Mouse (Mus musculus) MEL (cell line): ENCODE measurements around the gene Xkr7. TPM values are rescaled to one million over a fixed set of nuclear protein-coding genes. Genes with fewer than 3 reads are reported as not detected.

ENCODE experiments used
- DNase-seq: peaks from one replicate; pipeline ENCODE4 v3.0.0; 2011; ENCODE audit warnings: low read depth, low spot score
- H3K27ac ChIP-seq: 2 replicates; pipeline ENCODE4 v1.5.1; 2012; ENCODE audit warnings: low read depth, mild to moderate bottlenecking, control low read depth, low read length, moderate library complexity; ENCODE audit not compliant: control insufficient read depth
- H3K27me3 ChIP-seq, 2 experiments: fragments of 150-350 bp in 1 of 2; sonication (generic) in 1 of 2; 2 replicates each; pipeline ENCODE4 v1.6.1; 2012; ENCODE audit warnings: low read length in 2 of 2, mild to moderate bottlenecking in 2 of 2, improper control_type of control experiment in 1 of 2, moderate library complexity in 1 of 2; ENCODE audit not compliant: insufficient read depth in 2 of 2, control insufficient read depth in 1 of 2
- H3K36me3 ChIP-seq, 2 experiments: 2 replicates each; pipeline ENCODE4 v1.6.1; 2012 to 2014; ENCODE audit warnings: low read length in 2 of 2, improper control_type of control experiment in 1 of 2, inconsistent platforms in 1 of 2, mild to moderate bottlenecking in 1 of 2; ENCODE audit not compliant: insufficient read depth in 2 of 2, control insufficient read depth in 1 of 2
- H3K4me1 ChIP-seq, 2 experiments: fragments of 150-350 bp in 1 of 2; sonication (generic) in 1 of 2; 2 replicates each; pipeline ENCODE4 v1.6.1; 2012; ENCODE audit warnings: low read length in 2 of 2, improper control_type of control experiment in 1 of 2, mild to moderate bottlenecking in 1 of 2; ENCODE audit not compliant: insufficient read depth in 2 of 2, control insufficient read depth in 1 of 2
- H3K4me3 ChIP-seq, 2 experiments: fragments of 150-350 bp in 1 of 2; sonication (generic) in 1 of 2; 2 replicates each; pipeline ENCODE4 v1.5.1; 2012; ENCODE audit warnings: low read depth in 2 of 2, low read length in 2 of 2, mild to moderate bottlenecking in 2 of 2, moderate library complexity in 2 of 2, control low read depth in 1 of 2, improper control_type of control experiment in 1 of 2; ENCODE audit not compliant: control insufficient read depth in 1 of 2, insufficient read depth in 1 of 2
- H3K79me2 ChIP-seq: 2 replicates; pipeline ENCODE4 v1.6.1; 2012; ENCODE audit warnings: mild to moderate bottlenecking, low read length, moderate library complexity; ENCODE audit not compliant: control insufficient read depth, poor library complexity, insufficient read depth
- H3K9ac ChIP-seq: 2 replicates; pipeline ENCODE4 v1.6.1; 2012; ENCODE audit warnings: low read depth, mild to moderate bottlenecking, control low read depth, low read length, moderate library complexity; ENCODE audit not compliant: control insufficient read depth, poor library complexity, severe bottlenecking
- H3K9me3 ChIP-seq: fragments of 150-350 bp; sonication (generic); replicated peaks from 2 replicates; pipeline ENCODE4 v1.6.1; 2012; ENCODE audit warnings: mild to moderate bottlenecking, low read length, improper control_type of control experiment, moderate library complexity; ENCODE audit not compliant: insufficient read depth
- CHD1 ChIP-seq: IDR thresholded peaks from 2 replicates; pipeline ENCODE4 v1.6.1; 2012; ENCODE audit warnings: low read depth, mild to moderate bottlenecking, inconsistent platforms, low read length, improper control_type of control experiment
- CTCF ChIP-seq, 3 experiments: IDR thresholded peaks in 2 of 3; conservative IDR thresholded peaks in 1 of 3; 2 replicates each; pipeline ENCODE4 v1.5.1; 2011 to 2012; ENCODE audit warnings: low read length in 3 of 3, low read depth in 2 of 3, mild to moderate bottlenecking in 2 of 3, improper control_type of control experiment in 1 of 3, inconsistent platforms in 1 of 3, mixed read lengths in 1 of 3, moderate library complexity in 1 of 3; ENCODE audit not compliant: control insufficient read depth in 1 of 3, insufficient read depth in 1 of 3, poor library complexity in 1 of 3, severe bottlenecking in 1 of 3
- E2F4 ChIP-seq: IDR thresholded peaks from 2 replicates; pipeline ENCODE4 v1.6.1; 2011; ENCODE audit warnings: low read depth, low read length, improper control_type of control experiment, borderline replicate concordance
- GATA1 ChIP-seq: IDR thresholded peaks from 2 replicates; pipeline ENCODE4 v1.6.1; 2011; ENCODE audit warnings: low read depth, low read length, improper control_type of control experiment
- HCFC1 ChIP-seq: IDR thresholded peaks from 2 replicates; pipeline ENCODE4 v1.6.1; 2012; ENCODE audit warnings: low read depth, mild to moderate bottlenecking, inconsistent platforms, low read length, improper control_type of control experiment, moderate library complexity
- KAT2A ChIP-seq: conservative IDR thresholded peaks from 2 replicates; pipeline ENCODE4 v1.6.1; 2012; ENCODE audit warnings: low read depth, low read length, improper control_type of control experiment, inconsistent platforms
- MAFK ChIP-seq: IDR thresholded peaks from 2 replicates; pipeline ENCODE4 v1.6.1; 2011; ENCODE audit warnings: low read depth, mild to moderate bottlenecking, low read length, improper control_type of control experiment, borderline replicate concordance
- MAZ ChIP-seq: IDR thresholded peaks from 2 replicates; pipeline ENCODE4 v1.6.1; 2012; ENCODE audit warnings: low read depth, mild to moderate bottlenecking, inconsistent platforms, low read length, improper control_type of control experiment
- MEF2A ChIP-seq: IDR thresholded peaks from 2 replicates; pipeline ENCODE4 v1.6.1; 2014; ENCODE audit warnings: low read depth, mild to moderate bottlenecking, inconsistent platforms, low read length, improper control_type of control experiment; ENCODE audit not compliant: poor library complexity, insufficient replicate concordance, severe bottlenecking; ENCODE audit errors: extremely low read depth
- MXI1 ChIP-seq: IDR thresholded peaks from 2 replicates; pipeline ENCODE4 v1.6.1; 2011; ENCODE audit warnings: mild to moderate bottlenecking, low read depth, low read length, improper control_type of control experiment
- MYB ChIP-seq: IDR thresholded peaks from 2 replicates; pipeline ENCODE4 v1.6.1; 2011; ENCODE audit warnings: mild to moderate bottlenecking, low read depth, low read length, improper control_type of control experiment
- MYC ChIP-seq: IDR thresholded peaks from 2 replicates; pipeline ENCODE4 v1.6.1; 2011; ENCODE audit warnings: low read depth, mild to moderate bottlenecking, low read length, improper control_type of control experiment, moderate library complexity
- NELFE ChIP-seq: IDR thresholded peaks from 2 replicates; pipeline ENCODE4 v1.6.1; 2011; ENCODE audit warnings: low read depth, low read length, improper control_type of control experiment
- NRF1 ChIP-seq: IDR thresholded peaks from 2 replicates; pipeline ENCODE4 v1.6.1; 2014; ENCODE audit warnings: low read depth, mild to moderate bottlenecking, inconsistent platforms, low read length, improper control_type of control experiment, moderate library complexity; ENCODE audit not compliant: poor library complexity, insufficient read depth, severe bottlenecking
- POLR2AphosphoS2 ChIP-seq: IDR thresholded peaks from 2 replicates; pipeline ENCODE4 v1.6.1; 2011; ENCODE audit warnings: low read length, improper control_type of control experiment
- POLR2AphosphoS5 ChIP-seq: IDR thresholded peaks from 2 replicates; pipeline ENCODE4 v1.6.1; 2012; ENCODE audit warnings: low read depth, borderline replicate concordance, mild to moderate bottlenecking, inconsistent platforms, low read length, moderate library complexity, mixed read lengths
- RAD21 ChIP-seq: IDR thresholded peaks from 2 replicates; pipeline ENCODE4 v1.6.1; 2011; ENCODE audit warnings: mild to moderate bottlenecking, low read depth, low read length, improper control_type of control experiment
- SIN3A ChIP-seq: IDR thresholded peaks from 2 replicates; pipeline ENCODE4 v1.6.1; 2012; ENCODE audit warnings: low read length, improper control_type of control experiment, inconsistent platforms
- TAL1 ChIP-seq: IDR thresholded peaks from 2 replicates; pipeline ENCODE4 v1.6.1; 2012; ENCODE audit warnings: mild to moderate bottlenecking, inconsistent platforms, low read length, moderate library complexity, mixed read lengths
- USF1 ChIP-seq: IDR thresholded peaks from 2 replicates; pipeline ENCODE4 v1.6.1; 2014; ENCODE audit warnings: low read depth, mild to moderate bottlenecking, inconsistent platforms, low read length, improper control_type of control experiment, moderate library complexity
- USF2 ChIP-seq, 2 experiments: IDR thresholded peaks; 2 replicates each; pipeline ENCODE4 v1.6.1; 2011 to 2012; ENCODE audit warnings: improper control_type of control experiment in 2 of 2, low read length in 2 of 2, borderline replicate concordance in 1 of 2, inconsistent platforms in 1 of 2, low read depth in 1 of 2, mild to moderate bottlenecking in 1 of 2; ENCODE audit not compliant: insufficient read depth in 1 of 2
- ZKSCAN1 ChIP-seq: IDR thresholded peaks from 2 replicates; pipeline ENCODE4 v1.6.1; 2012; ENCODE audit warnings: low read depth, mild to moderate bottlenecking, inconsistent platforms, low read length, improper control_type of control experiment, moderate library complexity
- ZMIZ1 ChIP-seq: IDR thresholded peaks from 2 replicates; pipeline ENCODE4 v1.6.1; 2012; ENCODE audit warnings: low read depth, mild to moderate bottlenecking, inconsistent platforms, low read length, improper control_type of control experiment, moderate library complexity
- ZNF384 ChIP-seq: IDR thresholded peaks from 2 replicates; pipeline ENCODE4 v1.6.1; 2012; ENCODE audit warnings: low read depth, mild to moderate bottlenecking, inconsistent platforms, low read length, improper control_type of control experiment
- polyA plus RNA-seq, 2 experiments: library from polyadenylated mRNA; stranded (reverse) in 1 of 2; unstranded in 1 of 2; fragments of >175 nt in 1 of 2; fragments of >200 nt in 1 of 2; gene quantifications; 2 replicates each; pipeline versions ENCODE4 v1.2.1 to v1.2.4; 2012; ENCODE audit warnings: low replicate concordance in 2 of 2, low read depth in 1 of 2; ENCODE audit not compliant: insufficient read length in 2 of 2, insufficient read depth in 1 of 2, missing spikeins in 1 of 2
- total RNA-seq: library from RNA; depleted of rRNA; stranded (reverse); fragments of 300-350 nt; gene quantifications from 2 replicates; pipeline ENCODE4 v1.2.3, GENCODE M21; 2012

Gene Xkr7
- total and polyA plus RNA-seq, 3 experiments, result not detected

DNA sequence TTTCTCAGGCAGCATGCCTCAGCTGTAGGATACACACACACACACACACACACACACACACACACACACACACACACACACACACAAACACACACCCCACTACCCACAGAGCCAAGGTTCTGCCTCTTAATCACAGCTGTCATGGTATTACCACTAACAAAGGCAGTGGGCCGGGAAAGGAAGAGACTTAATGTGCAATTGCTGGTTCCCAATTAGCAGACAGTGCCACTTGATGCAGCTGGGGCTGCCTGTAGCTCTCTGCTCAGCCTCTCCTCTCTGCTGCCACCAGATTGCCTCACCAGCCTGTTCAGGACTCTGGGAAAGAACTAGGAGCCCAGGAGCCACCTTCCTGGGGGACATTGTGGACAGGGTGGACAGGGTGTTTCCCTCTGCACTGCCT lies 46.1 kb upstream of the Xkr7 start:
- TF ChIP-seq CTCF (IDR thresholded peaks at IDR 0.05 in 2 of 3, conservative IDR thresholded peaks at IDR 0.05 in 1 of 3; ENCODE audit: control insufficient read depth in 1 of 3, insufficient read depth in 1 of 3, low read depth in 2 of 3, low read length in 3 of 3, poor library complexity in 1 of 3, severe bottlenecking in 1 of 3), result no peak
- TF ChIP-seq E2F4, result no peak
- no peak for TF ChIP-seq SIN3A
- TF ChIP-seq HCFC1, result no peak
- no peak for TF ChIP-seq NELFE
- no peak for TF ChIP-seq MAFK
- no peak for TF ChIP-seq ZNF384
- no peak for TF ChIP-seq GATA1
- no peak for TF ChIP-seq MXI1
- no peak for TF ChIP-seq KAT2A
- no peak for TF ChIP-seq ZMIZ1
- no peak for TF ChIP-seq NRF1
- TF ChIP-seq CHD1, result no peak
- no peak for TF ChIP-seq MEF2A
- no peak for TF ChIP-seq POLR2AphosphoS5
- TF ChIP-seq POLR2AphosphoS2, result no peak
- no peak for TF ChIP-seq RAD21
- no peak for TF ChIP-seq MYB
- TF ChIP-seq USF2 (IDR thresholded peaks at IDR 0.05; ENCODE audit: borderline replicate concordance in 1 of 2, insufficient read depth in 1 of 2, low read depth in 1 of 2, low read length in 2 of 2), result no peak
- DNase-seq, result no peak
- Histone ChIP-seq H3K4me1 (no peaks in the 10 kb centered on the region), H3K79me2 (no peaks in the 10 kb centered on the region), H3K27me3 (peaks cover 7 to 28% of the 10 kb centered on the region in 2 experiments), H3K27ac (no peak overlapping the region), H3K9ac (no peak overlapping the region), H3K9me3 (no peaks in the 10 kb centered on the region), H3K4me3 (no peak overlapping the region), H3K36me3 (no peaks in the 10 kb centered on the region)

DNA sequence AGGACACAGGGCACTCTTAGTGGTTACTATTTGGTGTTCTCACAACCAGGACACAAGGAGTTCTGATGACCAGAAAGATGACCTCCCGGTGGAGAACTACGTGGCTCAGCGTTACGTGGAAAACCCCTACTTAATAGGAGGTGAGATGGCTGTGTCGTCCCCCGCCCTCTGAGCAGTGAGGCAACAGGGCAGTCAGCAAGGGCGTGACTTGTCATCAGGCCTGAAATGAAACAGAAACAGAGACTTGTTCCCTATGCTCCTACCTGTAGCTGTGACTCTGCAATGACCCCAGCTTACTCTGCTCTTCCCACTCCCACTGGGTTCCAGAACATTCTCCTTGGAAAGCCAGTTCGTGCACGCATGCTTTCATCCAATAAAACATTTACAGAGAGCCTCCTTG lies 40.1 kb upstream of the Xkr7 start:
- Histone ChIP-seq H3K36me3 (no peaks in the 10 kb centered on the region), H3K27me3 (peaks cover 10 to 18% of the 10 kb centered on the region in 2 experiments), H3K79me2 (no peaks in the 10 kb centered on the region), H3K4me3 (no peak overlapping the region), H3K27ac (no peak overlapping the region), H3K9ac (no peak overlapping the region), H3K4me1 (no peaks in the 10 kb centered on the region)
- no peak for TF ChIP-seq TAL1
- no peak for TF ChIP-seq USF1
- TF ChIP-seq MAZ, result no peak
- TF ChIP-seq KAT2A, result no peak
- TF ChIP-seq MYC, result no peak
- TF ChIP-seq SIN3A, result no peak
- TF ChIP-seq ZKSCAN1, result no peak
- TF ChIP-seq, all 39 proteins: peak for 0
- no peaks in the 10 kb centered on the region for H3K9me3 ChIP-seq
- DNase-seq, result no peak
